Mouse (Mus musculus) adrenal gland, adult 18-20 months (tissue): Measurements from ENCODE around the gene Rap1a. TPM values are rescaled to one million over a fixed set of nuclear protein-coding genes. Genes with fewer than 3 reads are reported as not detected.

Source experiments
- DNase-seq, 2 experiments: peaks; one replicate each; pipeline ENCODE4 v3.0.0; 2021 to 2022; ENCODE audit warnings: low spot score in 2 of 2
- total RNA-seq, 2 experiments: library from RNA; stranded (reverse); gene quantifications; 1 replicate in 1 of 2; 2 replicates in 1 of 2; pipeline ENCODE4 v1.2.3; 2021

Gene Rap1a
- total RNA-seq, 2 experiments from 2014 or later, result 135 to 179 TPM

GRCm38 (mm10) chr3:105807672-105808071, 6.5 kb upstream of the Rap1a start:
- DNase-seq, result no peak

DNA sequence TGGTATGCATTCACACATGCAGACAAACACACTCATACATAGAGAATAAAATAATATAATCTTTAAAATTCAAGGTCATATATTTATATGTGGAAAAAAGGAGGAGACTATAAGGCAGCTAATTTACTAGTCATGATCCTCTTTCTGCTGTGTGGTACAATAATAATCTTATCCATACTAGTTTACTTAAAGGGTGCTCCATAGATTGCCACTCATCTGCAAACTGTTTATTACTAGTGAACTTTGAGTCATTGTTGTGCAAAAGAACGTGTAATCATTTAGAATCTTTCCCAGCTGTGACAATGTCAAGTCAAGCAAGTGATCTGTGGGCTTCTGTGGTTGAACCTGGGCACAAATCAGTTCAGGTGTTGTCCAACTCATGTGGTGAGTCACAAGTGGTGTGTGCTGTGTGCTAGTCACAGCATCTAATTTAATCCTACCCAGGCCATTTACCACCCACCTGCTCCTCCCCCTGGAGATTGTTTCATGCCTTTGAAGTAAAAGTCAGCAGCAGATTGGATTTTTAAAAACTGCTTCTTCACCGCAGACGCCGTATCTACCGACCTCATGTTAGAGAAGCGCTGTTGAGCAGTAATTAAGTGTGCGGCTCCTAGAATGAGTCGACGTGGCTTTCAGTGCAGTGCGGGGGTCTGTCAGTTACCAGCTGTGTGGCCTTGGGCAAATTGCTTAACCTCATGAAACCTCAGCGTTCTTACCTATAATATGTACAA, 5.5 kb upstream of the Rap1a start:
- no peak for DNase-seq

GRCm38 (mm10) chr3:105803600-105803999, 2.5 kb upstream of the Rap1a start:
- no peak for DNase-seq

DNA sequence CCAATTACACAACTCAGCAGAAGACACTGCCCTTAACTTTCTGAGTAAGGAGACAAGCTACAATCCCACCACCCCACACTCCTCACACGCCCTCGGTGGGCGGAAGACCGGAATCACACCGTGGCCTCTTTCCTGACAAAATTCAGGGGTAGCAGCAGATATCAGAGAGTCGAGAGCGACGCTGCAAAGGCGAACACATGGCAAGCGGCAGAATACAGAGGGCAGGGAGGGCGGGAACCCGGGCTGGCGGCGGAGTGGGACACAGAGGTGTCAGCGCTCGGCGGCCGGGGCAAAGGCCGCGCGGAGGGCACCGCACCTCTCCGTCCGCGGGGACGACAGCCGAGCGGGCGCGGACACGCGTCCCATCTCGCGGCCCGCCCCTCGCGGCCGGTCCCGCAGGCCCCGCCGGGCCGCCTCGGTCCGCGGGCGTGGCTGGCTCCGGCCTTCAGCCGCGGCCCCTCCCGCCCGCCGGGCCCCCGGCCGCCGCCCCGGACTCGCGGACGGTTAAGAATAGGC, 403 bp downstream of the Rap1a start:
- peak in 1 of 2 experiments; percentile 46 for DNase-seq

DNA sequence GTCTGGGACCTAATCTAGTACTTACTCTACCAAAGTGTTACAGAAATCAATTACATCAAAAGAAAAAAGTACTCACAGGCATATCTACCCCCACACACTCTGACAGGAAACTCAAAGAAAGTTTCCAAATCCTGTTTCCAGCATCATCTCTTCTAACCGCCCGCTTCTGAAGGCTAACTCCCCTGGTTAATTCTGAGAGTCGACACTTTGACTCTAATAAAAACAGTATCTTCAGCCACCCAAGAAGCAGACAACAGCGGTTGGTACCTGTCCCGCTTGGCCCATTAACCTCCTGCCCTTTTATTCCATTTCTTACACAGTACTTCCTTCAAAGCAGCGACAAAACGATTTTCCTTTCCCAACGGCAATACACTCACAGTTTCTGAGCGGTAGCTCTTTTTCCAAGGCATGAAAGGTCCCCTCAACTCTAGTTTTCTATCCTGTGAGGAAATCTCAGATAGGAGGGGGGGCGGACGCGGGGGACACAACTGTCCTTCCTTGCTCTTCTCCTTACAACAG, 921 bp downstream of the Rap1a start:
- no peak for DNase-seq

DNA sequence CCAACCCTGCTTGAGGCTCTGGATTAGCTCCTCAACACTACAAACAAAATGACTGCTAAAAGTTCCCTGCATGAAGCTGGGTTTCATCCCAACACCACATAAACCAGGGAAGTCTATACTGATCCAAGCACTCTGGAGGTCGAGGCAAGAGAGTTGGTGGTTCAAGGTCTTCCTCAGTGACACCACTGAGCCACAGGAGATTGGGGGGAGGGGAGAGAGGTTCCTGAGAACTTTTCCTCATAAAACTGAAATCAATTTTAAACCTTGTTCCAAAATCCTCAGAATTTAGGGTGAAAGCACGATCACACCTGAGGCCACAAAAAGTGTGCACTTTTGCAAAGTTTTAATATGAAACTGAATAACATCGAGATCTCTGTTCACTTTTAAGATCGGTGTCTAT, 1.8 kb downstream of the Rap1a start:
- DNase-seq, result no peak

- DNase-seq, result no peak
Measured at GRCm38 (mm10) chr3:105798770-105799169, 2.4 kb downstream of the Rap1a start.

DNA sequence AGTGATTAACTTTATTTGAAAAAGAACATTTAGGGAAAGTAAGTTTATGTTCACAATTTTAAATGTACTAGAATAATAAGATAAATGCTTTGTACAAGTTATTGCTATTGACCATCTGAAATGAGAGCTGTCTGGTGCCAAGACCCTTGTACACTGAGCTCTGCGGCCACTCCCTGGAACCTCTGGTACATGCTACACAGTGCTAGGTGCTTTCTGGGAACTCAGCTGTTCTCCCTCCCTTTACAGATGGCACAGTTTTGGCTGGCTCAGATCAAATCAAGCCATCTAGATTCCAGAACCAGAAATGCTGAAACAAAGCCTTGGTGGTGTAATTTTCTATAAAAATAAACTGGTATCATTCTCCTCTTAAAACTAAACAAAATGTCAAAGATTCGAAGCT, 3.7 kb downstream of the Rap1a start:
- DNase-seq, result no peak

DNA sequence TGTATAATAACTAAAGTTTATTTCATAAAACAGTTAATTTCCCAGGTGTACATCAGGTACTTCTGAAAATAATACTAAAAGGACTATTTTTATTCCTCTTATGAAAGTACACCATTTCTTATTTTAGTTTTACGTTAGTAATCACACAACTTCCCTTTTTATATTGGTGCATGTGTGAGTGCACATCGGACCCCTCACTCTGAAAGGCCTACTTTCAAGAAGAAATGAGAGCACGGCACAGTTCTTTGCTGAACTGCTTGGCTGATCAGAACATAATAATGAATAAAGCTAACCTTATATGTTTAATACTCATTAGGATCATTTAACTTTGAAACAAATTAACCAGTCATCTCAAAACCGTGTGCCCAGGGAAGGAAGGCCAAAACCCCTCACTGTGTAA, 4.4 kb downstream of the Rap1a start:
- DNase-seq, result no peak

GRCm38 (mm10) chr3:105794309-105794708, 6.8 kb downstream of the Rap1a start:
- DNase-seq, result no peak

DNA sequence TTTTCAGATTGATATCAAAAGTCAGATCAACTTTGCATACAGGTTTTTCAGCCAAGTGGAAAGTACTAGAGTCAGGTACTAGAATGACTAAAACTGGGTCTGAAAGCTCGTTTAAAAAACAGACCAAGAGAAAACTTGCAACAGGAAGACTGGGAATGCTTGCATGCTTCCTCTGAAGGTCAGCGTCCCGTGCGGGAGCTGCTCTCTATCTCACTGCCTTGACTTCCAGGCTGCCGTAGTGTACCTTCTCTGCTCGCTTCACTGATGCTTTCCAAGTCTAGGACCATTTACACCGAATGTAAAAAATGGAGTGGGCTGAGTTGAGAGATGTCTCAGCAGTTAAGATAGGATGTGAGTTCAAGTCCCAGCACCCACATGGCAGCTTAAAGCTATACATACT, 8.8 kb downstream of the Rap1a start:
- DNase-seq, result no peak

- no peak for DNase-seq
Measured at GRCm38 (mm10) chr3:105791129-105791528, 10.0 kb downstream of the Rap1a start.

DNA sequence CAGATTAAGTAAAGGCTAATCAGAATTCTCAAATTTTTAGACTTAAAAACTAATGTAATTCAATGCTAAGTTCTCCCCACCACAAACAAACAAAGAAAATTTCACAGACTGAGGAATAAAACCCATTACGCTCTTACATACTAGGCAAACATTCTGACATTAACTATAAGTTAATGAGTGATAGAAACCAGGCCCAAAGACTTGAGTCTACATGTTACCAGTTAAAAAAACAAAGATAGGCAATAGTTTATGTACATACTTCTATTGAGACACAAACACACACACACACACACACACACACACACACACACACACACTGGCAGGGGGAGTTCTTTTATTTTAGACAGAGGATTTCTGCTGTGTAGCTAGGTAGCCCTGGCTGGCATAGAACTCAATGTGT, 10.8 kb downstream of the Rap1a start:
- no peak for DNase-seq

DNA sequence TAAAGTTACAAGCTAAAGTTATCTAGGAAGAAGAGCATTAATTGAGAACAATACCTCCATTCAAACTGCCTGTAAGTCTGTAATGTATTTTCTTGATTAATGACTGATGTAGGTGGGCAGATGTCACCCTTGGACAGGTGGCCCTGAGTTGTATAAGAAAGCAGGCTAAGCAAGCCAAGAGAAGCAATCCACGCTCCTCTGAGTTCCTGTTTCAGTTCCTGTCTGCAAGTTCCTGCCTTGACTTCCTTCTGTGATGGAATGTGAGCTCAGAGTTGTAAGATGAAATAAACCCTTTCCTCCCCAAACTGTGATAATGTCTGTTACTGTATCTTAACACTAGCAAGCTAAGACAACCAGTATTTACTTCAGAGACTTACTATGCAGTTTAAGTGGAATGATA, 11.4 kb downstream of the Rap1a start:
- no peak for DNase-seq

- no peak for DNase-seq
Measured at GRCm38 (mm10) chr3:105787328-105787727, 13.8 kb downstream of the Rap1a start.

GRCm38 (mm10) chr3:105785865-105786264, 15.3 kb downstream of the Rap1a start:
- no peak for DNase-seq

DNA sequence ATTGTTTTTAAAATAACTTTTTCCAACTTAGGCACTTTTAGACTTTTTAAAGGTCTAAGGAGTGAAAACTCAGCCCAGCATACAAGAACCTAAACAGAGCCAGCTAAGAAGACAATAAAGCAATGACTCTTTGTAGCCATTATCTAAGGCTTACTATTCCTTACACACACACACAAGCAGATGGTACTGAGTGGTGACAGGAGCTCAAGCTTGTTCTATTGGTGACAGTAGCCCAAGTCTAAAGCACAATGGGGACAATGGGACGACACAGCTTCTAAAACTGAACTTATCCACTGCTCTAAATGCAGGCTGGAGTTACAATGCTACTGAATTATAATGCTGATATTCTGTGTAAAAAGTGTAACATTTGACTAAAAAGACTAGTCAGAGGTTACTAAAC, 17.3 kb downstream of the Rap1a start:
- DNase-seq, result no peak

- no peak for DNase-seq
Measured at GRCm38 (mm10) chr3:105782406-105782805, 18.7 kb downstream of the Rap1a start.

DNA sequence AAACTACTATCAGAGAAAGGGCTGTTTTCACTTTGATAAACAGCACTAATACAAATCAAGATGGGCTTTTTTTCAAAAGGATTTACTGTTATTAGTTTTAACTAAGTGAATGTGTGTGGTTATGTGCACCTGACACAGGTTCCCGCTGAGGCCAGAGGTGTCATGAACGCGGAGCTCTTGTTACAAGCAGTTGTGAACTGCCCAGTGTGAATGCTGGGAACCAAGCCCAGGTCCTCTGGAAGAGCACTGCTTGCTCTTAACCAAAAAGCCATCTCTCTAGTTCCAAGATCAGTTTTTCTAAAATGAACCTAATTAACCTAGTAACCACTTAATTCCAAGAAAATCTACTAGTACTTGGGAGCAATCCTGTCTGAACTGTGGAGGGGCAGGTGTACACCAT, 23.1 kb downstream of the Rap1a start:
- no peak for DNase-seq

DNA sequence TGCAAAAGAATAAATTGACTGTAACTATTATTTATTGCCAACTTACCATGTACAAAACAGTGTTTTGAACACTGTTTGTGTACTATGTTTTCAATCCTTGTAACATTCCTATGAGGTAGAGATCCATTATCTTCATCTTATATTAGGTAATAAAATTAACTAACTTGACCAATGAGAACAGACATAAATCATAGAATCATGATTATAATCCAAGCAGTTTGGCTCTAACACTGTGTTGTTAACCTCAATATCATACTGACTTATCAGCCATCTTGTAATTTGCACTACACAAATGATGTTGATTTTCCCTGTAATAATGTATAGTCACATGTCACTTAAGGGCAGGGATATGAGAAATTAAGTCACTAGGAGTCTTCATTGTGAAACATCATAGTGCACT, 26.6 kb downstream of the Rap1a start:
- no peak for DNase-seq

DNA sequence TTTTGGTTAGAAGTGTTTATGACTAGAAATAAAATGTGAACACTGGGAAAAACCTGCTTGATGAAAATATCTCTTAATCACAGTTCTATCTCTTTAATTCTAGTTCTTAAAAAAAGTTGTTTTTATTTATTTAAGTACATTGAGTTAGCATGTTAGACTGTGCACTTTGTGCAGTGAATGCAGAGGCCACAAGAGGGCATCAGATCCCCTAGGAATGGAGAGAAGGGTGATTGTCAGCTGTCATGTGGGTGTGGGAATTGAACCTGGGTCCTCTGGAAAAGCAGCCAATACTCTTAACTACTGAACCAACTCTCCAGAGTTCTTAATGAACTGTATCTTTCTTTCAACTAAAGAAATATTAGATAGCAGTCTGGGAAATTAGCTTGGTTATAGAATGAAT, 29.6 kb downstream of the Rap1a start:
- peak in 1 of 2 experiments; percentile 32 for DNase-seq

GRCm38 (mm10) chr3:105770836-105771235, 30.3 kb downstream of the Rap1a start:
- no peak for DNase-seq

DNA sequence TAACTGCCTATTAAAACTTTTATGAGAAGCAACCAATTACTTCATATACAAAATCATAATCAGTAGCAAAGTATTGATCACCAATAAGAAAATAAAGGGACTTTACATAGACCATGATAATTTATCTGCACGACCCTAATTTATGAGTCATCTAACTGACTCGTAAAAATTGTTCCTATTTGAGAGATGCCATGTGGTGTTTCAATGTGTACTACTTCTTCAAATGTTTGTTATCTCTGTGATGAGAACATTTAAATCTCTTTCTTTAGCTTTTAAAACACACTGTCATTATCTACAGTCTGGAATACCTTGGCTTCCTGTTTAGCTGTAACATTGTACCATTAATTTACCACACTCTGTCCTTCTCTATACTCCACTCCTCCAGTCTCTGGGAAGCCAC, 31.8 kb downstream of the Rap1a start:
- DNase-seq, result no peak
